In the genomic region with DNA sequence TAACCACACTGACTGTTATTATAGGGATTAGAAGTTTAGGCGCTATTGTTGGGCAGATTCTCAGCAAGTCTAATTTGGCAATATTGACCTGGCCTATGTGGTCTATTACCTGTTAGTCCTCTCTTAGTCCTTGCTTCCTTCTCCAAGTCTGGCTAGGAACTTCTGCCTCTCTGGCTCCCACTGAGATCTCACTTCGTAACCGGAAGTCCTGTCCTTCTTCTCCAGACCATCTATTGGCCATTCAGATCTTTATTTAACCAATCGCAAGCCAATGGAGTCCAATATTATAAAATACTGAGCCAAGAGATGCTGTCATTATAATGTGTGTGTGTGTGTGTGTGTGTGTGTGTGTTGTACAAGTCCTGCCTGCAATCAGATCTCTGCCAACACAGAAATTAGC, we compare ENCODE assay signal across 8 mouse cellular contexts. TPM values are rescaled to one million over a fixed set of nuclear protein-coding genes. Genes with fewer than 3 reads are reported as not detected.
DNase-seq lines count a peak whose midpoint lies in the region; ATAC-seq and TF ChIP-seq lines count a peak whose summit lies in the region.

No protein-coding gene starts in this region.

- no peaks in the 10 kb centered on the region for H3K9me3 ChIP-seq in embryonic facial prominence, embryonic 12.5 days
- no peaks in the 10 kb centered on the region for H3K9me3 ChIP-seq in hindbrain, postnatal 0 days (ENCODE audit: low read length)
- H3K9me3 ChIP-seq in midbrain, embryonic 16.5 days (replicated peaks; ENCODE audit: control insufficient read depth, low read length, poor library complexity, severe bottlenecking): no peaks in the 10 kb centered on the region

- no peak for ATAC-seq in embryonic facial prominence, embryonic 12.5 days (ENCODE audit: insufficient number of reproducible peaks, insufficient read depth, low FRiP score, low TSS enrichment)
- ATAC-seq in hindbrain, postnatal 0 days: peak; percentile 51; the same call in 1 of the 2 replicates
- no peak for ATAC-seq in midbrain, embryonic 16.5 days

- no peaks in the 10 kb centered on the region for H3K36me3 ChIP-seq in embryonic facial prominence, embryonic 12.5 days
- H3K36me3 ChIP-seq in hindbrain, postnatal 0 days (ENCODE audit: insufficient read depth, low read length): no peaks in the 10 kb centered on the region
- H3K36me3 ChIP-seq in midbrain, embryonic 16.5 days (ENCODE audit: control insufficient read depth, insufficient read depth, low read length): no peaks in the 10 kb centered on the region

- peaks cover 25% of the 10 kb centered on the region for H3K27me3 ChIP-seq in embryonic facial prominence, embryonic 12.5 days
- H3K27me3 ChIP-seq in hindbrain, postnatal 0 days (ENCODE audit: insufficient read depth, low read length): no peaks in the 10 kb centered on the region
- no peaks in the 10 kb centered on the region; the same call in 1 of the 2 replicates for H3K27me3 ChIP-seq in midbrain, embryonic 16.5 days (ENCODE audit: control insufficient read depth, insufficient read depth, low read depth, low read length)

- H3K4me3 ChIP-seq in embryonic facial prominence, embryonic 12.5 days: peak overlapping the region; percentile 37; the same call in 1 of the 2 replicates
- peak overlapping the region; percentile 26; the same call in 1 of the 2 replicates for H3K4me3 ChIP-seq in hindbrain, postnatal 0 days (ENCODE audit: low read length)
- H3K4me3 ChIP-seq in midbrain, embryonic 16.5 days (ENCODE audit: low read depth, low read length): peak overlapping the region; percentile 27; the same call in 1 of the 2 replicates

- no peak overlapping the region for H3K27ac ChIP-seq in embryonic facial prominence, embryonic 12.5 days
- no peak overlapping the region for H3K27ac ChIP-seq in hindbrain, postnatal 0 days
- H3K27ac ChIP-seq in midbrain, embryonic 16.5 days (ENCODE audit: low read length): no peak overlapping the region

- no peaks in the 10 kb centered on the region; the same call in 1 of the 2 replicates for H3K4me1 ChIP-seq in embryonic facial prominence, embryonic 12.5 days
- H3K4me1 ChIP-seq in hindbrain, postnatal 0 days (ENCODE audit: insufficient read depth, low read length): no peaks in the 10 kb centered on the region
- peaks cover 9% of the 10 kb centered on the region for H3K4me1 ChIP-seq in midbrain, embryonic 16.5 days (ENCODE audit: control insufficient read depth, insufficient read depth, low read length)

- H3K9ac ChIP-seq in embryonic facial prominence, embryonic 12.5 days: peak overlapping the region; percentile 51
- no peak overlapping the region; the same call in 1 of the 2 replicates for H3K9ac ChIP-seq in hindbrain, postnatal 0 days (replicated peaks; ENCODE audit: low read length)
- no peak overlapping the region; the same call in 1 of the 2 replicates for H3K9ac ChIP-seq in midbrain, embryonic 16.5 days (ENCODE audit: low read depth, low read length)

- 55% methylated on average over 4 of the region's 4 CpGs for WGBS in embryonic facial prominence, embryonic 12.5 days
- 38% methylated on average over 4 of the region's 4 CpGs for WGBS in hindbrain, postnatal 0 days
- 38% methylated on average over 4 of the region's 4 CpGs for WGBS in midbrain, embryonic 16.5 days

- no peak for TF ChIP-seq CTCF in hindbrain, postnatal 0 days (IDR thresholded peaks at IDR 0.05; ENCODE audit: low read depth)

- DNase-seq in kidney, adult 9 months: peak; percentile 22
- no peak for DNase-seq in kidney, adult 11 months
- peak; percentile 53 for DNase-seq in hindbrain, postnatal 0 days (ENCODE audit: low spot score)
- no peak for DNase-seq in frontal cortex, postnatal 36 days (ENCODE audit: low spot score in 2 of 2)
- DNase-seq in frontal cortex, adult 2 months (ENCODE audit: extremely low spot score in 1 of 2, low spot score in 1 of 2): no peak
- DNase-seq in frontal cortex, postnatal 10 days (ENCODE audit: low spot score in 2 of 2): no peak

- peak overlapping the region; percentile 70 for H3K4me2 ChIP-seq in embryonic facial prominence, embryonic 12.5 days (replicated peaks)
- peak overlapping the region; percentile 56 for H3K4me2 ChIP-seq in hindbrain, postnatal 0 days (ENCODE audit: low read depth, low read length)
- peak overlapping the region; percentile 51 for H3K4me2 ChIP-seq in midbrain, embryonic 16.5 days (ENCODE audit: low read length)

RNA-seq across cellular contexts. Expression of a gene that starts 11.7 kb away (rescaled TPM):
- polyA plus RNA-seq in embryonic facial prominence, embryonic 12.5 days (2016; fragmentation: Nextera tagmentation; extraction: Ambion mirVana): 9.3 and 10.5 TPM in 2 replicates
- 7.9 and 10.0 TPM in 2 replicates for total RNA-seq in hindbrain, postnatal 0 days (2014; rRNA removed)
- 4.0 and 4.5 TPM in 2 replicates for polyA plus RNA-seq in hindbrain, postnatal 0 days (2015; fragmentation: Nextera tagmentation; extraction: Ambion mirVana)
- 10.1 and 10.5 TPM in 2 replicates for polyA plus RNA-seq in midbrain, embryonic 16.5 days (2015; fragmentation: Nextera tagmentation; extraction: Ambion mirVana)
- polyA plus RNA-seq in frontal cortex, adult 2 months (2012; rRNA removed): 4.6 and 5.1 TPM in 2 replicates

RNA-seq across cellular contexts. Expression of a gene that starts 18.8 kb away (rescaled TPM):
- polyA plus RNA-seq in embryonic facial prominence, embryonic 12.5 days (2016; fragmentation: Nextera tagmentation; extraction: Ambion mirVana): 22.3 and 22.5 TPM in 2 replicates
- 47.7 and 53.6 TPM in 2 replicates for total RNA-seq in hindbrain, postnatal 0 days (2014; rRNA removed)
- 13.4 and 15.7 TPM in 2 replicates for polyA plus RNA-seq in hindbrain, postnatal 0 days (2015; fragmentation: Nextera tagmentation; extraction: Ambion mirVana)
- polyA plus RNA-seq in midbrain, embryonic 16.5 days (2015; fragmentation: Nextera tagmentation; extraction: Ambion mirVana): 16.3 and 17.7 TPM in 2 replicates
- polyA plus RNA-seq in frontal cortex, adult 2 months (2012; rRNA removed): 14.8 and 16.2 TPM in 2 replicates

RNA-seq across cellular contexts. Expression of a gene that starts 22.8 kb away (rescaled TPM):
- 6.0 and 6.9 TPM in 2 replicates for polyA plus RNA-seq in embryonic facial prominence, embryonic 12.5 days (2016; fragmentation: Nextera tagmentation; extraction: Ambion mirVana)
- 2.7 and 5.5 TPM in 2 replicates for total RNA-seq in hindbrain, postnatal 0 days (2014; rRNA removed)
- polyA plus RNA-seq in hindbrain, postnatal 0 days (2015; fragmentation: Nextera tagmentation; extraction: Ambion mirVana): 1.2 and 1.8 TPM in 2 replicates
- 4.6 and 5.4 TPM in 2 replicates for polyA plus RNA-seq in midbrain, embryonic 16.5 days (2015; fragmentation: Nextera tagmentation; extraction: Ambion mirVana)
- polyA plus RNA-seq in frontal cortex, adult 2 months (2012; rRNA removed): 2.2 and 2.9 TPM in 2 replicates

RNA-seq across cellular contexts. Expression of a gene that starts 29.3 kb away (rescaled TPM):
- polyA plus RNA-seq in embryonic facial prominence, embryonic 12.5 days (2016; fragmentation: Nextera tagmentation; extraction: Ambion mirVana): 6.9 and 7.8 TPM in 2 replicates
- 13.8 and 15.5 TPM in 2 replicates for total RNA-seq in hindbrain, postnatal 0 days (2014; rRNA removed)
- 1.8 and 2.2 TPM in 2 replicates for polyA plus RNA-seq in hindbrain, postnatal 0 days (2015; fragmentation: Nextera tagmentation; extraction: Ambion mirVana)
- 4.9 and 6.3 TPM in 2 replicates for polyA plus RNA-seq in midbrain, embryonic 16.5 days (2015; fragmentation: Nextera tagmentation; extraction: Ambion mirVana)
- 5.1 and 5.9 TPM in 2 replicates for polyA plus RNA-seq in frontal cortex, adult 2 months (2012; rRNA removed)

RNA-seq across cellular contexts. Expression of a gene that starts 42.5 kb away (rescaled TPM):
- 7.9 and 8.5 TPM in 2 replicates for polyA plus RNA-seq in embryonic facial prominence, embryonic 12.5 days (2016; fragmentation: Nextera tagmentation; extraction: Ambion mirVana)
- 4.0 and 5.0 TPM in 2 replicates for total RNA-seq in hindbrain, postnatal 0 days (2014; rRNA removed)
- polyA plus RNA-seq in hindbrain, postnatal 0 days (2015; fragmentation: Nextera tagmentation; extraction: Ambion mirVana): 2.7 and 3.0 TPM in 2 replicates
- polyA plus RNA-seq in midbrain, embryonic 16.5 days (2015; fragmentation: Nextera tagmentation; extraction: Ambion mirVana): 4.9 and 5.3 TPM in 2 replicates
- 3.2 and 3.5 TPM in 2 replicates for polyA plus RNA-seq in frontal cortex, adult 2 months (2012; rRNA removed)

Comparison
In these comparisons a context has a peak if more than half of its experiments do, and no peak if none do; other contexts are left out.
1. DNase-seq: peak in kidney, adult 9 months (single experiment) and hindbrain, postnatal 0 days (single experiment); none in kidney, adult 11 months (single experiment), frontal cortex, postnatal 36 days (0 of 2), frontal cortex, adult 2 months (0 of 2) and frontal cortex, postnatal 10 days (0 of 2).
2. Peak in every context shown above with its lines, with median percentiles within 50 percentile points of each other: H3K4me2 ChIP-seq and H3K4me3 ChIP-seq.